ENCODE assay signal across 30 mouse cellular contexts in the genomic region with DNA sequence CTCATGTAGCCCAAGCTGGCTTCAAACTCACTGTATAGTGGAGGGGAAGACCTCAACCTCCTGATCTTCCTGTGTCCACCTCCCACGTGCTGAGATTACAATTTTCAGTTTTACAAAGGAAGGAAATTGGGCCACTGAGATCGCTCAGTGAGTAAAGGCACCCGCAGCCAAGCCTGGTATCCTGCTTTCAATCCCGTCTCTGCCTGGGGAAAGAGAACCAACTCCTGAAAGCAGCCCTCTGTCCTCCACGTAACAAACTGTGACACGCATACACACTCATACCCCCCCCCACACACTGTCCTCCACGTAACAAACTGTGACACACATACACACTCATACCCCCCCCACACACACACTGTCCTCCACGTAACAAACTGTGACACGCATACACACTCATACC. TPM values are rescaled to one million over a fixed set of nuclear protein-coding genes. Genes with fewer than 3 reads are reported as not detected.
DNase-seq lines count a peak whose midpoint lies in the region; ATAC-seq lines count a peak whose summit lies in the region.
"Had no signal": no experiment of that assay in that cellular context is flagged by ENCODE, and none has a peak within 500 bp of the region (broad histone marks: within the 10 kb centered on the region; RNA-seq: fewer than 3 reads in every experiment).

No protein-coding gene starts in this region.

- H3K4me1 ChIP-seq in megakaryocyte, embryonic 14.5 days, result peaks cover 45% of the 10 kb centered on the region
- peaks cover 9% of the 10 kb centered on the region; the same call in 1 of the 2 replicates for H3K4me1 ChIP-seq in intestine, embryonic 16.5 days (ENCODE audit: control insufficient read depth, insufficient read depth, low read length)
- peaks cover 8% of the 10 kb centered on the region; the same call in 1 of the 2 replicates for H3K4me1 ChIP-seq in stomach, embryonic 15.5 days

- peak overlapping the region; percentile 23 for H3K4me3 ChIP-seq in megakaryocyte, embryonic 14.5 days (replicated peaks)
- H3K4me3 ChIP-seq in intestine, embryonic 16.5 days (ENCODE audit: low read length), result no peak overlapping the region
- no peak overlapping the region for H3K4me3 ChIP-seq in stomach, embryonic 15.5 days (replicated peaks)

- peak; percentile 89 for DNase-seq in heart, adult 11 months
- no peak for DNase-seq in heart, postnatal 36 days
- no peak for DNase-seq in T-cell, adult 2 months (ENCODE audit: low spot score)
- DNase-seq in layer of hippocampus, postnatal 25 days (ENCODE audit: extremely low spot score in 1 of 2, low spot score in 1 of 2), result no peak
- DNase-seq: adrenal gland, postnatal 25 days; cerebellum, adult 18-20 months; cerebellum, postnatal 36 days; gastrocnemius, adult 2 months; heart, adult 2 months; kidney, adult 9 months; kidney, postnatal 36 days; layer of hippocampus, adult 9-11 months; spleen, adult 18-20 months; thymus, postnatal 36 days had no signal

- no peak overlapping the region for H3K4me2 ChIP-seq in intestine, embryonic 16.5 days (ENCODE audit: low read depth, low read length)
- H3K4me2 ChIP-seq in stomach, embryonic 15.5 days, result no peak overlapping the region

- ATAC-seq in megakaryocyte, adult 5-6 weeks (ENCODE audit: poor library complexity, severe bottlenecking), result no peak
- no peak for ATAC-seq in intestine, embryonic 16.5 days
- no peak for ATAC-seq in stomach, embryonic 15.5 days (ENCODE audit: insufficient read depth, low FRiP score, low read depth)
- ATAC-seq: CD4-positive, CD25-positive, alpha-beta regulatory T cell, adult 4 months; forebrain, postnatal 0 days; hindbrain, postnatal 0 days; midbrain, embryonic 16.5 days had no signal

- no peak overlapping the region for H3K9ac ChIP-seq in intestine, embryonic 16.5 days (ENCODE audit: low read depth, low read length)
- H3K9ac ChIP-seq in stomach, embryonic 15.5 days, result no peak overlapping the region

- no peaks in the 10 kb centered on the region for H3K9me3 ChIP-seq in megakaryocyte, embryonic 14.5 days
- no peaks in the 10 kb centered on the region for H3K9me3 ChIP-seq in intestine, embryonic 16.5 days (ENCODE audit: control insufficient read depth, low read length)
- H3K9me3 ChIP-seq in stomach, embryonic 15.5 days, result no peaks in the 10 kb centered on the region
- H3K9me3 ChIP-seq: forebrain, embryonic 10.5 days; G1E; heart, embryonic 15.5 days; neural tube, embryonic 15.5 days had no signal

- 72% methylated on average over 9 of the region's 9 CpGs for WGBS in intestine, embryonic 16.5 days
- WGBS in stomach, embryonic 15.5 days, result 81% methylated on average over 9 of the region's 9 CpGs

- no peaks in the 10 kb centered on the region for H3K27me3 ChIP-seq in megakaryocyte, embryonic 14.5 days (replicated peaks)
- H3K27me3 ChIP-seq in intestine, embryonic 16.5 days (replicated peaks; ENCODE audit: control insufficient read depth, insufficient read depth, low read length), result no peaks in the 10 kb centered on the region
- H3K27me3 ChIP-seq in stomach, embryonic 15.5 days (replicated peaks), result no peaks in the 10 kb centered on the region
- H3K27me3 ChIP-seq: heart, embryonic 15.5 days; neural tube, embryonic 15.5 days had no signal

- peaks cover 5% of the 10 kb centered on the region for H3K36me3 ChIP-seq in megakaryocyte, embryonic 14.5 days (replicated peaks; ENCODE audit: low read length)
- no peaks in the 10 kb centered on the region for H3K36me3 ChIP-seq in intestine, embryonic 16.5 days (ENCODE audit: control insufficient read depth, insufficient read depth, low read length)
- H3K36me3 ChIP-seq in stomach, embryonic 15.5 days, result no peaks in the 10 kb centered on the region
- H3K36me3 ChIP-seq: heart, embryonic 15.5 days had no signal

- intact Hi-C loops in heart, postnatal 36 days (cut with DNase I), result loop anchor here (5.0 to 10.0 kb wide), 2 partner anchors 112 to 214 kb away; a partner anchor contains a TSS

- H3K27ac ChIP-seq in intestine, embryonic 16.5 days (ENCODE audit: low read length), result 0 out of 2 replicates have a peak overlapping the region, but pooled peaks have one; percentile 23
- H3K27ac ChIP-seq in stomach, embryonic 15.5 days, result peak overlapping the region; percentile 42; the same call in 1 of the 2 replicates

RNA-seq across cellular contexts. Expression of a gene that starts 1.6 kb away (rescaled TPM):
- 10 to 100 TPM in 1 of 2 experiments, 1 to 10 TPM in 1; 9.4 to 11.4 TPM for total RNA-seq in heart, postnatal 36 days (2021)
- polyA plus RNA-seq in megakaryocyte, embryonic 14.5 days (2012; ENCODE audit: insufficient read depth, low replicate concordance), result 42.1 and 48.4 TPM in 2 replicates
- 2.0 and 3.6 TPM in 2 replicates for total RNA-seq in megakaryocyte, adult 5-6 weeks (2015)
- 4.1 and 8.0 TPM in 2 replicates for total RNA-seq in megakaryocyte, adult 5-6 weeks (2017)
- polyA plus RNA-seq in intestine, embryonic 16.5 days (2015; fragmentation: Nextera tagmentation; extraction: Ambion mirVana), result 34.6 and 35.3 TPM in 2 replicates
- 46.8 and 49.6 TPM in 2 replicates for polyA plus RNA-seq in stomach, embryonic 15.5 days (2015; fragmentation: Nextera tagmentation; extraction: Ambion mirVana)
- total RNA-seq in layer of hippocampus, postnatal 25 days (2021), result 10 to 100 TPM; 58.2 to 66.7 TPM

RNA-seq across cellular contexts. Expression of a gene that starts 14.6 kb away (rescaled TPM):
- 10 to 100 TPM; 30.2 to 34.0 TPM for total RNA-seq in heart, postnatal 36 days (2021)
- 31.0 and 49.7 TPM in 2 replicates for polyA plus RNA-seq in megakaryocyte, embryonic 14.5 days (2012; ENCODE audit: insufficient read depth, low replicate concordance)
- 11.9 and 17.0 TPM in 2 replicates for total RNA-seq in megakaryocyte, adult 5-6 weeks (2015)
- total RNA-seq in megakaryocyte, adult 5-6 weeks (2017), result 25.6 and 25.7 TPM in 2 replicates
- polyA plus RNA-seq in intestine, embryonic 16.5 days (2015; fragmentation: Nextera tagmentation; extraction: Ambion mirVana), result 20.6 and 20.9 TPM in 2 replicates
- 26.0 and 28.1 TPM in 2 replicates for polyA plus RNA-seq in stomach, embryonic 15.5 days (2015; fragmentation: Nextera tagmentation; extraction: Ambion mirVana)
- total RNA-seq in layer of hippocampus, postnatal 25 days (2021), result 10 to 100 TPM; 25.5 to 28.2 TPM

RNA-seq across cellular contexts. Expression of a gene that starts 26.5 kb away (rescaled TPM):
- total RNA-seq in heart, postnatal 36 days (2021), result not detected
- not detected in 2 replicates for polyA plus RNA-seq in megakaryocyte, embryonic 14.5 days (2012; ENCODE audit: insufficient read depth, low replicate concordance)
- total RNA-seq in megakaryocyte, adult 5-6 weeks (2015), result not detected in 2 replicates
- not detected in 2 replicates for total RNA-seq in megakaryocyte, adult 5-6 weeks (2017)
- polyA plus RNA-seq in intestine, embryonic 16.5 days (2015; fragmentation: Nextera tagmentation; extraction: Ambion mirVana), result not detected in 2 replicates
- not detected in 2 replicates for polyA plus RNA-seq in stomach, embryonic 15.5 days (2015; fragmentation: Nextera tagmentation; extraction: Ambion mirVana)
- not detected for total RNA-seq in layer of hippocampus, postnatal 25 days (2021)
- total RNA-seq: adrenal gland, postnatal 25 days; forebrain, postnatal 0 days; G1E; gastrocnemius, adult 2 months; heart, adult 2 months; hematopoietic stem cell, adult 5-6 weeks; hindbrain, postnatal 0 days; megakaryocyte progenitor cell, adult 5-6 weeks had no signal
- polyA plus RNA-seq: CD4-positive, CD25-positive, alpha-beta regulatory T cell, adult 4 months; forebrain, embryonic 10.5 days; forebrain, postnatal 0 days; G1E; heart, adult 2 months; heart, embryonic 15.5 days; hindbrain, postnatal 0 days; limb, embryonic 11.5 days; lung, embryonic 16.5 days; midbrain, embryonic 16.5 days; neural tube, embryonic 15.5 days had no signal

RNA-seq across cellular contexts. Expression of a gene that starts 51.7 kb away (rescaled TPM):
- total RNA-seq in heart, postnatal 36 days (2021), result not detected
- not detected in 2 replicates for polyA plus RNA-seq in megakaryocyte, embryonic 14.5 days (2012; ENCODE audit: insufficient read depth, low replicate concordance)
- not detected in 2 replicates for total RNA-seq in megakaryocyte, adult 5-6 weeks (2015)
- not detected in 2 replicates for total RNA-seq in megakaryocyte, adult 5-6 weeks (2017)
- polyA plus RNA-seq in intestine, embryonic 16.5 days (2015; fragmentation: Nextera tagmentation; extraction: Ambion mirVana), result not detected in 2 replicates
- not detected in 2 replicates for polyA plus RNA-seq in stomach, embryonic 15.5 days (2015; fragmentation: Nextera tagmentation; extraction: Ambion mirVana)
- not detected for total RNA-seq in layer of hippocampus, postnatal 25 days (2021)
- total RNA-seq: adrenal gland, postnatal 25 days; forebrain, postnatal 0 days; G1E; gastrocnemius, adult 2 months; heart, adult 2 months; hematopoietic stem cell, adult 5-6 weeks; hindbrain, postnatal 0 days; megakaryocyte progenitor cell, adult 5-6 weeks had no signal
- polyA plus RNA-seq: CD4-positive, CD25-positive, alpha-beta regulatory T cell, adult 4 months; forebrain, embryonic 10.5 days; forebrain, postnatal 0 days; G1E; heart, adult 2 months; heart, embryonic 15.5 days; hindbrain, postnatal 0 days; limb, embryonic 11.5 days; lung, embryonic 16.5 days; midbrain, embryonic 16.5 days; neural tube, embryonic 15.5 days had no signal

Comparison
In these comparisons a context has a peak if more than half of its experiments do, and no peak if none do; other contexts are left out.
1. RNA of a gene that starts 1.6 kb away (total RNA-seq): 58.2 to 66.7 TPM in layer of hippocampus, postnatal 25 days; 9.4 to 11.4 TPM in heart, postnatal 36 days and 2.0 to 8.0 TPM in megakaryocyte, adult 5-6 weeks; every median in the first group is over 4 times any median in the second.